Mouse (Mus musculus): ENCODE results near the gene Lamtor4. TPM values are rescaled to one million over a fixed set of nuclear protein-coding genes. Genes with fewer than 3 reads are reported as not detected.

Lamtor4 gene
- polyA plus RNA-seq, 1 experiment from 2014 or later: 69.6 TPM

- H3K4me2 ChIP-seq: no peak overlapping the region
- H3K36me3 ChIP-seq: no peaks in the 10 kb centered on the region
- H3K27ac ChIP-seq: no peak overlapping the region
- WGBS: 72% methylated on average over 2 of the region's 2 CpGs
- no peak for ATAC-seq (ENCODE audit: insufficient number of reproducible peaks, low FRiP score, low TSS enrichment, low read depth)
- no peaks in the 10 kb centered on the region for H3K9me3 ChIP-seq
- H3K4me1 ChIP-seq: no peaks in the 10 kb centered on the region
- H3K4me3 ChIP-seq: no peak overlapping the region
- H3K9ac ChIP-seq: no peak overlapping the region
- no peaks in the 10 kb centered on the region for H3K27me3 ChIP-seq
Measured at GRCm38 (mm10) chr5:138233778-138234177, 21.5 kb upstream of the Lamtor4 start.

GRCm38 (mm10) chr5:138234224-138234623 lies 21.1 kb upstream of the Lamtor4 start:
- no peak for ATAC-seq (ENCODE audit: insufficient number of reproducible peaks, low FRiP score, low TSS enrichment, low read depth)
- H3K4me3 ChIP-seq: no peak overlapping the region
- H3K4me1 ChIP-seq: no peaks in the 10 kb centered on the region
- no peaks in the 10 kb centered on the region for H3K27me3 ChIP-seq
- no peaks in the 10 kb centered on the region for H3K9me3 ChIP-seq
- no peak overlapping the region for H3K27ac ChIP-seq
- H3K4me2 ChIP-seq: no peak overlapping the region
- H3K9ac ChIP-seq: no peak overlapping the region
- no peaks in the 10 kb centered on the region for H3K36me3 ChIP-seq

DNA sequence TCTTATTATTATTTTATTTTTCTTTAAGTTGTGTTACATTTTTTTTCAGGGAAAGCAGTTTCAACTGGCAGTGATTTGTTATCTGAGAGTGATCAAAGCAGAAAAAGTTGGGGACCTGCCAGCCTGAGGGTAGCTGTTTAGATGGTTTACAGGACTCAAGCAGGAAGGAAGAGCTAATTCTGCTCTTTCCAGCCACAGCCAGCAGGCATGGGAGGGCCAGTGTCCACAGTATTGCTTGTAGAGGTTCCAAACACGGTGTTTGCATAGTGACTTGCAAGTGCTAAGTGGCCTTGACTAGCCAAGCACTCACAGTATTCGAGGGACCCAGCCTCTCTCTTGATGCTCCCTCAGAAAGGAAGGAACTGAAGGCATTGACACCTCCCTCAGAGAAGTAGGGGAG lies 13.8 kb upstream of the Lamtor4 start:
- 33% methylated on average over 2 of the region's 2 CpGs for WGBS

DNA sequence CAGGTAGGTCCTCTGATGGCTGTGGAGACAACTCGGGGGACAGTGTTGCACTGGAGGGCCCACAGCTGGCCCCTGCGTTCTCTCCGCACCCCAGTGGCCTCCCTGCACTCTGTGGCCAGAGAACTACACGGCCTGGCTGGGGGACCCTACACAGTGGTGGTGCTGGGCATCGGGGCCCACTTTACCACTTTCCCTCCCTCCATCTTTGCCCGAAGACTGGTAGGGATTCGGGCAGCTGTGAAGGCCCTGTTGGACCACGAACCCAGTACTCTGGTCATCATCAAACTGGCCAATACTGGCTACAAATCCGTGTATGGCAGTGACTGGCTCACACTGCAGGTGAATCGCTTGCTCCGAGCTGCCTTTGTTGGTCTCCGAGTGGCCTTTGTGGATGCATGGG lies 4.1 kb upstream of the Lamtor4 start:
- no peak for ATAC-seq (ENCODE audit: insufficient number of reproducible peaks, low FRiP score, low TSS enrichment, low read depth)
- Histone ChIP-seq H3K27me3 (no peaks in the 10 kb centered on the region), H3K9me3 (0 out of 2 replicates have a peak, but pooled peaks cover 3% of the 10 kb centered on the region), H3K4me2 (no peak overlapping the region), H3K4me3 (no peak overlapping the region), H3K27ac (no peak overlapping the region), H3K9ac (no peak overlapping the region), H3K4me1 (peaks cover 8% of the 10 kb centered on the region), H3K36me3 (no peaks in the 10 kb centered on the region)
- 85% methylated on average over 12 of the region's 12 CpGs for WGBS

More for the DNA sequence above, 13.8 kb upstream of the Lamtor4 start:
- Histone ChIP-seq H3K36me3 (no peaks in the 10 kb centered on the region), H3K4me1 (no peaks in the 10 kb centered on the region), H3K27ac (no peak overlapping the region), H3K27me3 (no peaks in the 10 kb centered on the region), H3K9me3 (no peaks in the 10 kb centered on the region), H3K4me2 (no peak overlapping the region), H3K9ac (no peak overlapping the region), H3K4me3 (no peak overlapping the region)
- no peak for ATAC-seq (ENCODE audit: insufficient number of reproducible peaks, low FRiP score, low TSS enrichment, low read depth)

- peaks cover 11% of the 10 kb centered on the region; the same call in 1 of the 2 replicates for H3K36me3 ChIP-seq
- 0 out of 2 replicates have a peak, but pooled peaks cover 3% of the 10 kb centered on the region for H3K9me3 ChIP-seq
- no peak for ATAC-seq (ENCODE audit: insufficient number of reproducible peaks, low FRiP score, low TSS enrichment, low read depth)
- H3K27me3 ChIP-seq: no peaks in the 10 kb centered on the region
- H3K4me3 ChIP-seq: no peak overlapping the region
- no peak overlapping the region for H3K9ac ChIP-seq
- H3K4me1 ChIP-seq: peaks cover 18% of the 10 kb centered on the region
- H3K27ac ChIP-seq: no peak overlapping the region
- 90% methylated on average over 3 of the region's 3 CpGs for WGBS
- no peak overlapping the region for H3K4me2 ChIP-seq
Measured at GRCm38 (mm10) chr5:138253061-138253460, 2.2 kb upstream of the Lamtor4 start.

DNA sequence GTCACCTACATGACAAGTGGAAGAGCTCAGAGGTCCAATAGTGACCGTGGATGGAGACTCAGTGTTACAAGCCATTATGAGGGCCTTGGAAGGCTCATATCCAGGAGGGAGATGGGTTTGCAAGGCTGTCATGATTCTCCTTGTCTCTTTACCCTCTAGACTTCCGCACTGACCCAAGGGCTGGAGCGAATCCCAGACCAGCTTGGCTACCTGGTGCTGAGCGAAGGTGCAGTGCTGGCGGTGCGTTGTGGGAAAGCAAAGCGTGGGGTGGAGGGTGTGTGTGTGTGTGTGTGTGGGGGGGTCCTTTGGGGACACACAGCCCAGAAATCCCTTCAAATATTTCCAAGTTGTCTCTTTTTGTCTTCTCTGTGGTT lies 799 bp downstream of the Lamtor4 start:
- H3K9me3 ChIP-seq: 0 out of 2 replicates have a peak, but pooled peaks cover 3% of the 10 kb centered on the region
- peak; percentile 0; the same call in 1 of the 2 replicates for ATAC-seq (ENCODE audit: insufficient number of reproducible peaks, low FRiP score, low TSS enrichment, low read depth)

GRCm38 (mm10) chr5:138256966-138257584 lies 1.8 kb downstream of the Lamtor4 start:
- Histone ChIP-seq H3K9me3 (0 out of 2 replicates have a peak, but pooled peaks cover 3% of the 10 kb centered on the region), H3K27ac (no peak overlapping the region), H3K4me1 (peaks cover 26% of the 10 kb centered on the region), H3K4me3 (no peak overlapping the region), H3K9ac (no peak overlapping the region), H3K27me3 (no peaks in the 10 kb centered on the region), H3K36me3 (peaks cover 49% of the 10 kb centered on the region), H3K4me2 (no peak overlapping the region)
- ATAC-seq (ENCODE audit: insufficient number of reproducible peaks, low FRiP score, low TSS enrichment, low read depth): no peak
- 85% methylated on average over 10 of the region's 10 CpGs for WGBS

More for the DNA sequence above, 799 bp downstream of the Lamtor4 start:
- WGBS: 18% methylated on average over 7 of the region's 7 CpGs
- H3K27ac ChIP-seq: peak overlapping the region; percentile 85
- H3K9ac ChIP-seq: peak overlapping the region; percentile 62
- H3K4me2 ChIP-seq: peak overlapping the region; percentile 84
- peak overlapping the region; percentile 79 for H3K4me3 ChIP-seq
- H3K27me3 ChIP-seq: no peaks in the 10 kb centered on the region
- peaks cover 23% of the 10 kb centered on the region for H3K4me1 ChIP-seq
- H3K36me3 ChIP-seq: peaks cover 40% of the 10 kb centered on the region

- H3K4me1 ChIP-seq: peaks cover 31% of the 10 kb centered on the region
- no peak overlapping the region for H3K4me2 ChIP-seq
- no peaks in the 10 kb centered on the region for H3K27me3 ChIP-seq
- no peak for ATAC-seq (ENCODE audit: insufficient number of reproducible peaks, low FRiP score, low TSS enrichment, low read depth)
- no peak overlapping the region for H3K4me3 ChIP-seq
- H3K27ac ChIP-seq: no peak overlapping the region
- 0 out of 2 replicates have a peak, but pooled peaks cover 3% of the 10 kb centered on the region for H3K9me3 ChIP-seq
- WGBS: 91% methylated on average over 4 of the region's 4 CpGs
- peaks cover 54% of the 10 kb centered on the region for H3K36me3 ChIP-seq
- H3K9ac ChIP-seq: no peak overlapping the region
Measured at GRCm38 (mm10) chr5:138257585-138257978, 2.3 kb downstream of the Lamtor4 start.

GRCm38 (mm10) chr5:138258078-138258477 lies 2.8 kb downstream of the Lamtor4 start:
- no peaks in the 10 kb centered on the region for H3K27me3 ChIP-seq
- H3K9me3 ChIP-seq: 0 out of 2 replicates have a peak, but pooled peaks cover under 1% of the 10 kb centered on the region
- peaks cover 36% of the 10 kb centered on the region for H3K4me1 ChIP-seq
- H3K36me3 ChIP-seq: peaks cover 54% of the 10 kb centered on the region
- no peak for ATAC-seq (ENCODE audit: insufficient number of reproducible peaks, low FRiP score, low TSS enrichment, low read depth)
- H3K4me3 ChIP-seq: no peak overlapping the region
- WGBS: 74% methylated on average over 3 of the region's 3 CpGs
- no peak overlapping the region for H3K4me2 ChIP-seq
- H3K9ac ChIP-seq: no peak overlapping the region
- no peak overlapping the region for H3K27ac ChIP-seq

DNA sequence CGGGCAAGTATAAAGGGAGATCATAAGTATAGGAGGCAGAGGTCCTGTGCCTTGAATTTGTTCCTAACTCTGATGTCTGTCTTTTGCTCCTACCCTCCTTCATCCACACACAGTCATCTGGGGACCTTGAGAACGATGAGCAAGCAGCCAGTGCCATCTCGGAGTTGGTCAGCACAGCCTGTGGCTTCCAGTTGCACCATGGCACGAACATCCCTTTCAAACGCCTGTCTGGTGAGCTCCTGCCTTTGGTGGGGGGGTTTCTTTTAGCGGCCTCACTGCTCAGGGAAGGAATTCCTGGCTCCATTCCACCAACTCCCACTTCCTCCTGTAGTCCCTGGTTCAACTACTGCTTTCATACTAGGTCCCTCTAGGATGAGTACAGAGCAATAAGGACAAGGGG lies 3.3 kb downstream of the Lamtor4 start:
- H3K9me3 ChIP-seq: no peaks in the 10 kb centered on the region
- H3K27ac ChIP-seq: no peak overlapping the region
- no peak overlapping the region for H3K9ac ChIP-seq
- H3K4me3 ChIP-seq: no peak overlapping the region
- H3K36me3 ChIP-seq: peaks cover 54% of the 10 kb centered on the region
- WGBS: 85% methylated on average over 6 of the region's 6 CpGs
- ATAC-seq (ENCODE audit: insufficient number of reproducible peaks, low FRiP score, low TSS enrichment, low read depth): no peak
- H3K27me3 ChIP-seq: no peaks in the 10 kb centered on the region
- H3K4me2 ChIP-seq: no peak overlapping the region
- H3K4me1 ChIP-seq: peaks cover 39% of the 10 kb centered on the region

GRCm38 (mm10) chr5:138258993-138259392 lies 3.7 kb downstream of the Lamtor4 start:
- Histone ChIP-seq H3K4me3 (no peak overlapping the region), H3K4me1 (peaks cover 39% of the 10 kb centered on the region), H3K9ac (no peak overlapping the region), H3K27me3 (no peaks in the 10 kb centered on the region), H3K36me3 (peaks cover 54% of the 10 kb centered on the region), H3K9me3 (no peaks in the 10 kb centered on the region), H3K4me2 (no peak overlapping the region), H3K27ac (no peak overlapping the region)
- no peak for ATAC-seq (ENCODE audit: insufficient number of reproducible peaks, low FRiP score, low TSS enrichment, low read depth)
- WGBS: 50% methylated on average over 7 of the region's 7 CpGs

DNA sequence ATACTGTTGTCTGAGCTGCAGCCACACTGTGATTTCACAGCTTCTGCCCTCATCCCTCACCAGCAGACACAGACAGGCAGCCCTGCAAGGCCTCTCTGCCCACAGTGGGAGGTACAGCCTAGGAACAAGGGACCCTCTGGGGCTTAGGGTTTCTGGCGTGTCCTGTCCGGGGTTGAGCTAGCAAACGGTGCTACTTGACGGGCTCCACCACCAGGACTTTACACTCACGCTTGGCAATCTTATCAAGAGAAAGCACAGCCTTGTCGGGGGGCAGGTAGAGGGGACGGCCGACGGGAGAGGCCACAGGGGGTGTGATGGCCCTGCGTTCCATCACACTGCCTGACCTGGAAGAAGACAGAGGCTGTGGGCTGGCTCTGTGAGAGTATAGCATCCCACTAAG lies 4.8 kb downstream of the Lamtor4 start:
- H3K4me3 ChIP-seq: no peak overlapping the region
- H3K4me1 ChIP-seq: peaks cover 40% of the 10 kb centered on the region
- H3K9me3 ChIP-seq: no peaks in the 10 kb centered on the region
- H3K27me3 ChIP-seq: no peaks in the 10 kb centered on the region
- 77% methylated on average over 10 of the region's 10 CpGs for WGBS
- ATAC-seq (ENCODE audit: insufficient number of reproducible peaks, low FRiP score, low TSS enrichment, low read depth): no peak
- no peak overlapping the region for H3K27ac ChIP-seq
- H3K36me3 ChIP-seq: peaks cover 54% of the 10 kb centered on the region
- no peak overlapping the region for H3K4me2 ChIP-seq
- no peak overlapping the region for H3K9ac ChIP-seq
